Mouse (Mus musculus): ENCODE data around the gene Dazap2. TPM values are rescaled to one million over a fixed set of nuclear protein-coding genes. Genes with fewer than 3 reads are reported as not detected.

The Dazap2 gene
- 10 to 100 TPM; 78.4 to 92.4 TPM for total RNA-seq (2021)
- long read RNA-seq, transcript Dazap2-201 (4 exons, 2,135 nt) = major isoform, 129 of 152 reads
- long read RNA-seq, partial matches to known transcripts = 6 of 152 reads
- long read RNA-seq, other reads (novel, unspliced or antisense) = 17 of 152 reads

- peak; percentile 97 to 98 for DNase-seq (ENCODE audit: low spot score in 2 of 2)
These were observed at the start of gene Dazap2 for GRCm38 (mm10) chr15:100614996-100615824. TSS of gene Dazap2 (plus strand) at chr15:100615349.

DNA sequence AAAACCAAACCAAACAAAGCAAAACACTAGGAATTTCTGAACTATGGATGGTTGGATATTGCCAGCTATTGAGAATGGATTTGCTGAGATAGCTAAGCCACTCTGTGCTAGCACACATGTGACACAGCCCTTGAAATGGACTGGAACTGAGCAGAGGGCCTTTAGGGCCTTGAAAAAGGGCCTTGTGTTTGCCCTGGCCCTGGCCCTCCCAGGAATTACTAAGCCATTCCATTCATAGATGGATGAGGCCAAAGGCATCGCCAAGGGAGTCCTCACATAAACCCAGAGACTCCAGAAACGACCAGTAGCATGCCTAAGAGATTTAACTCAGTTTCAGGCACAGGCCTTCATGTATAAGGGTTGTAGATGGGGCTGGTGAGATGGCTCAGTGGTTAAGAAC lies 48.6 kb upstream of the Dazap2 start:
- DNase-seq (ENCODE audit: low spot score in 2 of 2) = no peak

GRCm38 (mm10) chr15:100569239-100569638 lies 45.9 kb upstream of the Dazap2 start:
- DNase-seq (ENCODE audit: low spot score in 2 of 2) = no peak

GRCm38 (mm10) chr15:100573946-100574345 lies 41.2 kb upstream of the Dazap2 start:
- no peak for DNase-seq (ENCODE audit: low spot score in 2 of 2)

GRCm38 (mm10) chr15:100574378-100574777 lies 40.8 kb upstream of the Dazap2 start:
- DNase-seq (ENCODE audit: low spot score in 2 of 2) = no peak

GRCm38 (mm10) chr15:100575366-100575765 lies 39.8 kb upstream of the Dazap2 start:
- DNase-seq (ENCODE audit: low spot score in 2 of 2) = no peak

DNA sequence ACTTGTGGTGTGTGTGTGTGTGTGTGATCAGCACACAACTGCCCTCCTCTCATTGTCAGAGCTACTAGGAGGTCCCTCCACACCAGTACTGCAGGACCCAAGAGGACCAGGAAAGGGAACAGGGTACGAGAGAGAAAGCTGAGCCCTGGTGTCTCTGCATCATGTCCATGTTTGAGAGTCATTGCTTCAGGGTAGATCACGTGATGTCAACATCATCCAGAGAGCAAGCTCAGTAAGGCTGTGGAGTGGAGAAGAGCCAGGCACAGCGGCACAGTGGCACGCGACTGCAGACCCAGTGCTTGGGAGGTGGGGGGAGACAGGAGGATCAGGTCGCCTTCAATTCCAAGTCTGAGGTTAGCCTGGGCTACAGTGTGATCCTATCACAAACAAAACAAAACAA lies 38.8 kb upstream of the Dazap2 start:
- no peak for DNase-seq (ENCODE audit: low spot score in 2 of 2)

- DNase-seq (ENCODE audit: low spot score in 2 of 2) = no peak
These were observed 38.3 kb upstream of the Dazap2 start for GRCm38 (mm10) chr15:100576810-100577209.

DNA sequence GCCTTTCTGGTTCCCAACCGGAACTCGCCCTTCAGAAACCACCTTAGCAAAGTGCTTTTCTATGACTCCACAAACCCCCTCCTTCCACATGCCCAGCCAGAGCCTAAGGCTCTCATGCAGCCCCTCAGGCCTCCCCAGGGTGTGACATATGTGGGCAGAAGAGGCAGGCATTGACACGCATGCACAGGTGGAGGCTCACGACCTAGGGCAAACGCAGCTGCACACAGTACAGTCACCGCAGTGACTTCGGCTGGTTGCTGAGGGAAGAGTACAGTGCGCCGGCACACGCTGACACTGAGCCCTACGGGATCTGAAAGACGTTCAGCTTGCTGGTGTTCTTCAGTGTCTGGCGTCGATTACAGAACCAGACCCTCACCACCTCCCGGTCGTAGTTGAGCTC lies 37.2 kb upstream of the Dazap2 start:
- no peak for DNase-seq (ENCODE audit: low spot score in 2 of 2)

DNA sequence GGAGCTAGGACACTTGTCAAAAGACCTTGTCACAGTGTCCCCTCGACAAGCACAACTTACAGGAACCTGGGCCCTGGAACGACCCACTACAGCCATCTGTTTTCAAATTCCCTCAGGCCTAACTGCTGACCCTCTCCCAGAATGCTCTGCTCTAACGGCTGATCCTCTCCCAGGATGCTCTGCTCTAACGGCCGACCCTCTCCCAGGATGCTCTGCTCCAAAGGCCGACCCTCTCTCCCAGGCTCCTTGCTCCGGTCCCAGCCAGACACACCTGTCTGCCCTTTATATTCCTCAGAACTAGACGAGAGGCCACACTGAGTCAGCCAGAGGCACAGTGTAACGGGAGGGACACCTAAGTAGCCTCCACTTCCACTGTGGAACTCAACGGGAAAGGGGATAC lies 35.0 kb upstream of the Dazap2 start:
- no peak for DNase-seq (ENCODE audit: low spot score in 2 of 2)

DNA sequence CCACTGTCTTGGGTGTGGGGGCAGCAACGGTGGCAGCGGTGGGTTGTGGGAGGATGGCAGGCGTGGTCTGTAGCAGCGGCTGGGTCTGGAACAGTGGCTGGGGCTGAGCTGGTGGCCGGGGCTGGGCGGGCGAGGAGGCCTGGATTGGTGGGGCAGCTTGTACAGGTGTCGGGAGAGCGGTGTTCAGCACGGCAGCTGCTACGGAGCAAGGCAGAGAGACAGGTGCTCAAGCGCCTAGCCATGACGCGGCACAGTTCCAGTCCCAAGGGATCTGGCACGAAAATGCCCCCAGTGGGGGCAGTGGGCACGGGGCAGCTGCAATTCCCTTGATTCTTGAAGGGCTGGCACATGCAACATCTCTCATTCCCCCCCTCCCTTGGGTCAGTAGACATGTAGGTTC lies 29.2 kb upstream of the Dazap2 start:
- DNase-seq (ENCODE audit: low spot score in 2 of 2) = no peak

DNA sequence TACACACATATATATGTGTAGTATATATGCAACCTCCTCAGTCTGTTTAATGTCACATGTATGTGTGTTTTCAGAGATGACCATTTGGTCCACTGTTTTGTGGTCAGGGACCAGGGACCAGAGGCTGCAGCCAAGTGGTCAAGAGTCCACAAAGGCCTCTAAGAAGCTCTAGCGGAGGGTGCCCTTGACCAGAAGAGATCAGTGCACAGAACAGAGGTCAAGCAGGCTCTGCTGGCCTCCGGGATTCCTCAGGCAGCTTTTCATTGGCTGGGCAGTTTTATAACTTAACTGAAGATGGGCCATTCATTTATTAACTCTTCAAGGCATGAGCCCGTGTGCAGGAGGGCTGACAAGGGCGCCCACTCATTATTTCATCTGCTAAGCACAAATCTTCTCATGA lies 28.0 kb upstream of the Dazap2 start:
- no peak for DNase-seq (ENCODE audit: low spot score in 2 of 2)

DNA sequence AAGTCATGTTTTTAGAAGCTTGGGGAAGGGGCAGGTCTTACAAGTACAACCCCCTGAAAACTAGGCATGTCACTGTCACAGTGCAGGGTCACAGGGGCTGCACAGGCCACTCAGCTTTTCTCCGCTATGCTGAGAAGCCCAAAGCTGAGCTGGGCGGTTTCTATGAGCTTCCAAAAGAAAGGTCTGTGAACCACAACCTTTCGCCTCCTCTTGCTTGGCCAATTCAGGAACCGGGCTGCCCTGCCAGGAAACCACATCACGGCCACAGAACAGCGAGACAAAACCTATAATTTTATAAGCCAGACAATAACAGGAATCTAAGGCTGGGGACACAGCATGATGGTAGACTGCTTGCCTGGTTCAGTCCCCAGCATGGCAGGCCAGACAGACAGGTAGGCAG lies 26.9 kb upstream of the Dazap2 start:
- no peak for DNase-seq (ENCODE audit: low spot score in 2 of 2)

DNA sequence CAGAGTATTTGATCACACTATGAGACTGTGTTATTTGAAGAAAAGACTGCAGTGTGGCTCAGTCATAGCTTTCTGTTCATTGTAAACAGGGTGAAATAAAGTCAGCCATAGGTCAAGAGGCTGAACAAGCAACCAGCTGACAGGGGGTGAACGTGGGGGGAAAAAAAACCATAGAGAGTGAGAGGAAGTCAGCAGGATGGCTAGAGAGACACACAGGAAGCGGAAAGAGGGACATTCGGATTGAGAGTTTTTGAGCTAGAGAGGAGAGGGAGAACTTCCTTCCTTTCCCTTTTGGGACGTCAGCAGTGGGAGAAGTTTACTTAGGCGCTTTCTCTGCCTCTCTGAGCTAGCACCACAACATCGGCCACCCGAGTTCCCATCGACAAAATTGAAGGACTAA lies 24.7 kb upstream of the Dazap2 start:
- no peak for DNase-seq (ENCODE audit: low spot score in 2 of 2)

GRCm38 (mm10) chr15:100592817-100593216 lies 22.3 kb upstream of the Dazap2 start:
- no peak for DNase-seq (ENCODE audit: low spot score in 2 of 2)

- no peak for DNase-seq (ENCODE audit: low spot score in 2 of 2)
These were observed 16.8 kb upstream of the Dazap2 start for GRCm38 (mm10) chr15:100598287-100598882.

DNA sequence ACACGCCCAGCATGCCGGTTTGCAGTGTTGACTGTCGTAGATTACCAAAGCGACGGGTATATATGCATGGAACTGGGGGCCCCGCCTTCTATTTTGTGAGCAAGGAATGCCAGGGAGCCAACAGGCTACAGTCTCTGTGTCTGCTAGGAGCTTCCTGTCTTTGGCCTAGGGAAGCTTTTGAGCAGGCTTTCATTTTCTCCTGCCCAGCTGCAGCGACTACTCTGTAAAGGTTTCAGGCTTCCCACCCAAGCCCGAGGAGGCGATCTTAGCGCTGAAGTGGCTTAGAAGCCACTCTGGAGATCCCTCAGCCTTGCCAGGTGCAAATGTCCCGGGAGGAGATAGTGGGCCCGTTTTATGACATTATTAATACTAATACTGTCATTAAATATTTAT lies 16.3 kb upstream of the Dazap2 start:
- DNase-seq (ENCODE audit: low spot score in 2 of 2) = peak; percentile 28 to 46

DNA sequence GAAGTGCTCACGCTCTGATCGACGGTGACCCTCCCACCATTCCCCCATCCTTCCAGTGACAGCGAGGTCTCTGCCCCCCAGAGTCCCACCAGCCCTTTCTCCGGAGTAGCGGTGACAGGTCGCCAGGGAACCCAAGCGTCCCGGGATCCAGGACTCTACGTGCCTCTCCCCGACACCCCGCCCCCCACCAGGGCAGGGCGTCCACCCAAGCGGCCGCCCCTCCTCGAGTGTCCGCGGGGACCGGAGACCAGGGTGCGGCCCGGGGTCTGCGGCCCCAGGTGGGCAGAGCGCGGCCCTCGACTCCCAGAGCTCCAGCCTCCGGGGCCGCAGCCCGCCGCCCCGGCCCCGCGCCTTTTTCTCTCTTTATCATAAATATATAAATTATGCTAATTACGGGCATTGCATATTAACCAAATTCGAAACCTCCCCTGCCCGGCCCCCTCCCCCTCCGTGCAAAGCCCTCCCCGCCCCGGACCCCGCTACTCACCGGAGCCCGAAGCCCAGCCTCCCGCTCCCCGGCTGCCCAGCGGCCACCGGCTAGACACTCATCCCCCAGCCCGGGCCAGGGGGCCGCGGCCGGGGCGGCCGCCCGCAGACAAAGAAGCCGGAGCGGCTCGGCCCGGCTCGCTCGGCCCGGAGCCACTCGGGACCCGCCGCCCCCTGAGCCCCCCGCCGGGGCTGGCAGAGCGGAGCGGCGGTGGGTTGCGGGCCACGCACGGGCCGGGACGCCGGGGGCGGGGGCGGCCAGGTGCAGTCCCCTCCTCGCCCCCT lies 15.7 kb upstream of the Dazap2 start, which contains the start of gene Pou6f1:
TSS of gene Pou6f1 (minus strand) at position 709 of the 771 bp plus-strand sequence.
- peak; percentile 44 to 65 for DNase-seq (ENCODE audit: low spot score in 2 of 2)

- DNase-seq (ENCODE audit: low spot score in 2 of 2) = peak; percentile 79 to 82
These were observed 15.0 kb upstream of the Dazap2 start for GRCm38 (mm10) chr15:100600047-100600695.

DNA sequence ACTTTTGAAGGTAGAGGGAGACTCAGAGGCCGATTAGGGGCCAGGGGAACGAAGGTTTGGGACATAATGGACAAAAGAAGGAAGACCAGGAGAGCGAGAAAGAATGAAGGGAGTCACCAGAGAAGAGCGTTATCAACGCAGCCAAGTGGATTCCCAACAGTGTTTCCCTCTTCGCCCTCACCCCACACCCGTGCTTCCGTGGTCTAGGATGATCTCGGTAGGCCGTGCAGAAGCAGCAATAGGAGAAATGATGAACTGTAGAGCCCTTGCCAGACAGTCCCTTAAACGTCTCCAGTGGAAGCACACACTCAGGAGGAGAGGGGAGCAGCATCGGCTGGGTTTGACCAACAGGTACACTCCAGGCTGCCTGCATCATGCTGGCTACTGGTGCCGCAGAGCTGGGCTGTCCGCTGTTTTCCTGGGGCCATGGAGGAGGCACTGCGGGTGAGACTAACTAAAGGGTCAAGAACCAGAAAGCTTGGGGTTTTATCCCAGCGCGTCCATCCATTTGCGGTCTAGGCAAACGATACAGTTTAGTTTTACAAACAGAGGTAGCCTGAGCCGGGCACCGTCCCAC lies 14.4 kb upstream of the Dazap2 start:
- DNase-seq (ENCODE audit: low spot score in 2 of 2) = no peak

- no peak for DNase-seq (ENCODE audit: low spot score in 2 of 2)
These were observed 13.5 kb upstream of the Dazap2 start for GRCm38 (mm10) chr15:100601669-100602068.
